Mouse (Mus musculus): ENCODE measurements around the gene Smpd4.
"Not testable (repeated sequence)": the region's sequence is repeated elsewhere in the genome, so short reads cannot be mapped to it uniquely, and the experiment has no call there.

Gene Smpd4

GRCm38 (mm10) chr16:17619198-17620105, at the start of gene Smpd4:
Gene Smpd4 (plus strand): TSS chr16:17619354.
- in situ Hi-C loops (cut with MboI): no loop called here

- in situ Hi-C loops (cut with MboI): no loop called here
Observed at GRCm38 (mm10) chr16:17575870-17576824, 43.0 kb upstream of the Smpd4 start.

GRCm38 (mm10) chr16:17576825-17577215, 42.3 kb upstream of the Smpd4 start:
- in situ Hi-C loops (cut with MboI): no loop called here

DNA sequence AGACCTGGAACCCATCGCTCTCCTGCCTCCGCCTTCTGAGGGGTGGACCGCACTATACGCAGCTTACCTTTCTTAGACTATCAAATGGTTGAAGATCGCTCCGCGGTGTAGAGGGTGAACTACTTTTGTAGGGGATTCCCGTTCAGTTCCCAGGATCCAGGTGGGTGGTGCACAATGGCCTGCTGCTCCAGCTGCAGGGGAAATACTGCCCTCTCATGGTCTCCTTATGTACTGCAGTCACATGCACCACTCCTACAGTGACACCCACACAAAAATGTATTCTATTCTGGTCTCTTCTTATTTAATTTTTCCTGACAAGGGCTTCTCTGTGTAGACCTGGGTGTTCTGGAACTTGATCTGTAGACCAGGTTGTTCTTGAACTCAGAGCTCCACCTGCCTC, 36.1 kb upstream of the Smpd4 start, which contains the start of gene Slc7a4:
Gene Slc7a4 (minus strand): TSS at position 151 of the 400 bp plus-strand sequence.
- in situ Hi-C loops (cut with MboI): no loop called here

DNA sequence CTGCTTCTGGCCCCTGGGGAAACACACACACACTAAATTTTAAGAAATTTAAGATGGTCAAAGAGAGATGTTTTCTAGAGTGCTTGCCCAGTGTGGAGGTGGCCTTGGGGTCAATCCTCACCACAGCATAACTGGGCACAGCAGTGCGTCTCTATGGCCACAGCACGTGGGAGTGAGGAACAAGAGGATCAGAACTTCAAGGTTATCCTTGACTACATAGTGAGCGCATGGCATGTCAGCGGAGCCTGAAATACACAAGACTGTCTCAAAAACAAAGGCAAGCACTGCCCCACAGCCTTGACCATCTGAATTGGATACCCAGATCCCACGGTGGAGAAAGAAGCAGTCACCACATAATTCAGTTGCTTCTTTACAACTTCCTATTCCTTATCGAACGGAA, 34.6 kb upstream of the Smpd4 start:
- in situ Hi-C loops (cut with MboI): no loop called here

- in situ Hi-C loops (cut with MboI): no loop called here
Observed at GRCm38 (mm10) chr16:17590731-17591130, 28.4 kb upstream of the Smpd4 start.

DNA sequence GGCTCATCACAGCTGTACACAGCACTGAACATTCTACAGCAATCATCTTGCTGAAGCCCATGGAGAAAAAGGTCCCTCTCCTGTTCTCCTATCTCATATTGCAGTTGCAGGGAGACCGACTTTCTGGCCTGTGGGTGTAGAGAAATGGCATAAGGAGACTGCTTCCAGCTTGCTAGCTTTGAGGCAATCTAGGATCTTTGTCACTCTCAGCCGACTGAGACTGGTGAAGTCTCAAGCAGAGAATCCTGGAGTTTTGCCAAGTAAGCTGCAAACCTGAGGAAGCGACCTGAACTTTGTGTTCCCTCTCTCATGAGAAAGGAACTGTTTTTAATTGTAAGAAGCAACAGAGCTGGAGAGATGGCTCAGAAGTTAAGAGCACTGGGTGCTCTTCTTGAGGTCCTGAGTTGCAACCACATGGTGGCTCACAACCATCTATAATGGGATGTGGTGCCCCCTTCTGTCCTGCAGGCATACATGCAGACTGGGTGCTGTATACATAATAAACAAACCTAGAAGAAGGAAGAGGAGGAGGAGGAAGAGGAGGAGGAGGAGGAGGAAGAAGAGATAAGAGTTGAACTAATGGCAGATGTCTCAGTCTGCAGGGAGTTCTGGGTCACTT, 18.1 kb upstream of the Smpd4 start:
- in situ Hi-C loops (cut with MboI): no loop called here

DNA sequence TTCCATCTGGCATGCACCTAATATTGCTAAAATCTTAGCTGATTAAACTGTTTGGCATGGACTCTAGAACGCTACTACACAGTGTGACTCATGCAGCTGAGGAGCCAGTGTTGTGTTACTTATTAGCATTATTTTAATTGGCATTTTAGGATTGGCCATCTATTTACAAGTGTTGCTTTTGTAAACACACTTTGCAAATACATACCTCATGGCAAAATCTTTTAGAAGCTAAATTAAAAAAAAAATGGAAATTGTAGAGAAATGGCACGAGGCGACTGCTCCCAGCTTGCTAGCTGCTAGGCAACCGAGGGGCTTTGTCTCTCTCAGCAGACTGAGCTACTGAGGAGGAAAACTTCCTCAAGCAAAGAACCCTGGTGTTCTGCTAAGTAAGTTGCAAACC, 14.2 kb upstream of the Smpd4 start:
- in situ Hi-C loops (cut with MboI): no loop called here

- in situ Hi-C loops (cut with MboI): no loop called here
Observed at GRCm38 (mm10) chr16:17605684-17606083, 13.5 kb upstream of the Smpd4 start.

DNA sequence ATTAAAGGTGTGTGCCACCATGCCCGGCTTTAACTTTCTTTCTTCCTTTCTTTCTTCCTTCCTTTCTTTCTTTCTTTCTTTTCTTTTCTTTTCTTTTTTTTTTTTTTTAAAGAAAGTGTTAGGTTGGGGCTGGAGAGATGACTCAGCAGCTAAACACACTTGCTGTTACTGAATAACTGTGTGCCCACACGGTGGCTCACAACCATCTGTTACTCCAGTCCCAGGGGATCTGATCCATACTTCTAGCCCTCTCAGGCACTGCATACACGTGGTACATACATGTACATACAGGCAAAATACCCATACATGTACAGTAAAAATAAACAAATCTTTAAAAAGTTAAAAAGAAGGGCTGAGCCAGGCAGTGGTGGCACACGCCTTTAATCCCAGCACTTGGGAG, 7.8 kb upstream of the Smpd4 start:
- in situ Hi-C loops (cut with MboI): no loop called here

DNA sequence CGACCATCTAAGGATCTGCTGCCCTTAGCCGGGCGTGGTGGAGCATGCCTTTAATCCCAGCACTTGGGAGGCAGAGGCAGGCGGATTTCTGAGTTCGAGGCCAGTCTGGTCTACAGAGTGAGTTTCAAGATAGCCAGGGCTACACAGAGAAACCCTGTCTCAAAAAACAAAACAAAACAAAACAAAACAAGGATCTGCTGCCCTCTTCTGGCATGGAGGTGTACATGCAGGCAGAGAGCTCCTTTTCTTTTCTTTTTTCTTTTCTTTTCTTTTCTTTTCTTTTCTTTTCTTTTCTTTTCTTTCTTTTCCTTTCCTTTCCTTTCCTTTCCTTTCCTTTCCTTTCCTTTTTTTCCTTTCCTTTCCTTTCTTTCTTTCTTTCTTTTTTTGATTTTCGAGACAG, 4.4 kb upstream of the Smpd4 start:
- in situ Hi-C loops (cut with MboI): not testable (repeated sequence)

- in situ Hi-C loops (cut with MboI): no loop called here
Observed at GRCm38 (mm10) chr16:17616212-17616611, 2.9 kb upstream of the Smpd4 start.

GRCm38 (mm10) chr16:17617922-17618565, 1.1 kb upstream of the Smpd4 start:
- in situ Hi-C loops (cut with MboI): no loop called here

DNA sequence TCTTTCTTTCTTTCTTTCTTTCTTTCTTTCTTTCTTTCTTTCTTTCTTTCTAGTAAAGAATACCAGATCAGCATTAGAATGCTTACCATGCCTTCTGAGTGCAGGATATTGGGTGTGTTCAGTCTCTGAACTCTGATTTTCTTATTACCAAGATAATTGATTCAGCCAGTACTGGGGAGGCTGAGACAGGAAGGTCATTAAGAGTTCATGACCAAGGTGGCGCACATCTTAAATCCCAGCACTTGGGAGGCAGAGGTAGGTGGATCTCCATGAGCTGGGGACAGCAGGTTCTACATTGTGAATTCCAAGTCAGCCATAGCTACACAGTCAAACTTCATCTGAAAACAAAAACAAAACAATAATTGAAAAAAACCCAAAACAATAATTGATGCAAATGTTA, 2.8 kb downstream of the Smpd4 start:
- in situ Hi-C loops (cut with MboI): no loop called here

DNA sequence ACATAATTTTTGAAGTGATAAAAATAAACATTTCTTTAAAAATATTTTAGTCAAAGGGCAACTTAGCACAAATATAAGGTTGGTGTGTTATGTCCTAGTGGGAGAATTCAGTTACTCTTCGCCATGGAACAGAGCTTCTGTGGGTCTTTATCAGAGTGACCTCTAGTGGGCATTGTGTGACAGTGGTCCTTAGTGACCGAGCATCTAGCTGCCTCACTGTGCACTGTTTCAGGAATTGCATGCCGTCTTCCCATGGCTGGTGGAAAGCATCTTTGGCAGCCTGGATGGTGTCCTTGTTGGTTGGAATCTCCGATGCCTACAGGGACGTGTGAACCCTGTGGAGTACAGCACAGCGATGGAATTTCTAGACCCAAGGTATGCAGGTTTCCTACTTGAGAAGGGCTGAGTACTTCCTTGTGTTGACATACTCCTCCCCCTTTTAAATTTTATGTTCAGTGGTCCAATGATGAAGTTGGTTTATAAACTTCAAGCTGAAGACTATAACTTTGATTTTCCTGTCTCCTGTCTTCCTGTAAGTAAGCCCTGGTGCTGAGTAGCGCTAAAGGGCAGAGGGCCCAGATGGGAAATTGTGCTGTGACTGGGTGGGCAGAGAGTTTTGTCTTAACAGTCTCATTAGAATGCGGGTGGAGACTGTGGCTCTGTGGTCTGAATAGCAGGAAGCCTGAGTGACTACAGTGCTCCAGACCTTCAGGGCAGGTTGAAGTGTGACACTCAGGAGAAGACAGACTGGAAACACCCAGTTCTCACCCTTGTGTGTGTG, 6.5 kb downstream of the Smpd4 start:
- in situ Hi-C loops (cut with MboI): no loop called here

GRCm38 (mm10) chr16:17626269-17626555, 7.1 kb downstream of the Smpd4 start:
- in situ Hi-C loops (cut with MboI): no loop called here

DNA sequence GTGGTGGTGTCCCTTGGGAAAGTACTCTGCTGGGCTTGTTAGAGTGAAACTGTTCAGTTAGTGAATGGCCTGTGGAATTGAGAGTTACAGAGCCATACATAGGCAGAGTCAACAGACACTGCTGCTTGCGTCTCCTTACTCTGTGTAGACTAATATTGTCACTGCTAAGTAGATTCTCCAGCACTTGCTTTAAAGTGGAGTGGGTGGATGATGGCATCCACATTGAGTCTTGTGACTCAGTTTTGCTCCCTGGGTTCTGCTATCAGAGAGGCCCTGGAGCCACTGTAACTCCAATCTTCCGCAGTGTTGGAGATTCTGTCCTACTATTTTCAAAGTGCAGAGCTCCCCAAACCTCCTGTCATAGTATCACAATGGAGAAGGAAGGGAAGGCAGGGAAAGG, 13.4 kb downstream of the Smpd4 start:
- in situ Hi-C loops (cut with MboI): no loop called here

GRCm38 (mm10) chr16:17633481-17634181, 14.5 kb downstream of the Smpd4 start:
- in situ Hi-C loops (cut with MboI): no loop called here

GRCm38 (mm10) chr16:17636904-17637303, 17.8 kb downstream of the Smpd4 start:
- in situ Hi-C loops (cut with MboI): no loop called here

- in situ Hi-C loops (cut with MboI): no loop called here
Observed at GRCm38 (mm10) chr16:17637610-17638009, 18.5 kb downstream of the Smpd4 start.
